Mouse (Mus musculus) olfactory bulb, adult 2 months (tissue): Measurements from ENCODE around the gene Kcnj9.

Source experiments
- CTCF ChIP-seq: fragments of 200-500 bp; IDR thresholded peaks from 2 replicates; pipeline ENCODE4 v1.5.1; 2012; ENCODE audit warnings: low read depth, mild to moderate bottlenecking, low read length, moderate library complexity; ENCODE audit not compliant: insufficient read depth
- POLR2A ChIP-seq: fragments of 200-500 bp; IDR thresholded peaks from 2 replicates; pipeline ENCODE4 v1.6.1; 2012; ENCODE audit warnings: mild to moderate bottlenecking, low read depth, low read length, moderate library complexity; ENCODE audit not compliant: insufficient read depth

GRCm38 (mm10) chr1:172332925-172333324 lies 3.8 kb upstream of the Kcnj9 start:
- TF ChIP-seq CTCF (no peak), POLR2A (no peak)
